Mouse (Mus musculus): ENCODE data around the gene Gm29582. TPM values are rescaled to one million over a fixed set of nuclear protein-coding genes. Genes with fewer than 3 reads are reported as not detected.

Gm29582 gene
- total RNA-seq (2023), result not detected

DNA sequence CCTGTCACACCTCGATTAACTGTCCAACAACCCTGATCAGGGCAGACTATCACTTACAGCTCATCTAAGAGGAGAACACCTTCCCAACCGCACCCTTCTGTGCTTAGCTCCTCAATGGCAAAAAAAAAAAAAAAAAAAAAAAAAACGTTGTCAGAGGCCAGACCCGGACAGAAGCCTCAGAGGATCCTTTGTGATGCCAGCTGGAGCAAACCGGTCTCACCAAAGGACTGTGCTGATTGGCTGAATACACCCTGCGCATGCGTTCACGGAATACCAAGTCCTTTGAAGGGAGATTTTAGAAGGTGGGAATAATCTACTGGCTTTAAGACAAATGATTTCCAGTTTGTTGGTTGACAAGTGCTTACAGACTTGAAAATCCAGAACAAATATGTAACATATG lies at the start of gene Gm29582:
TSS of gene Gm29582 (minus strand) at position 101 of the 400 bp plus-strand sequence.

All from B cell, adult 67 days (primary cell).